Mouse (Mus musculus) spleen, embryonic (tissue): ENCODE measurements around the gene Uso1.
"Not testable (repeated sequence)": the region's sequence is repeated elsewhere in the genome, so short reads cannot be mapped to it uniquely, and the experiment has no call there.

Source experiments
- CTCF ChIA-PET: fragments of 350-600 bp; sonication (Branson Sonifier 250); formaldehyde crosslinking; loops from one replicate; lab custom pipeline; 2022; lab: Charles Lee

Uso1 gene

GRCm38 (mm10) chr5:92125446-92125845 is 12.3 kb upstream of the Uso1 start:
- CTCF ChIA-PET, result interaction anchor here (0.7 kb wide), 1 partner anchor 259 kb away, joined by 3 read pairs; no protein-coding TSS in a partner anchor

GRCm38 (mm10) chr5:92127141-92127625 is 10.6 kb upstream of the Uso1 start:
- CTCF ChIA-PET, result interaction anchor here (0.7 kb wide), 1 partner anchor 78 kb away, joined by 3 read pairs; no protein-coding TSS in a partner anchor

- CTCF ChIA-PET, result no interaction called here
Observed at GRCm38 (mm10) chr5:92127751-92128150, 10.0 kb upstream of the Uso1 start.

- CTCF ChIA-PET, result no interaction called here
Observed at GRCm38 (mm10) chr5:92128570-92128969, 9.2 kb upstream of the Uso1 start.

- CTCF ChIA-PET, result no interaction called here
Observed at GRCm38 (mm10) chr5:92129321-92129768, 8.4 kb upstream of the Uso1 start.

GRCm38 (mm10) chr5:92130040-92130682 is 7.6 kb upstream of the Uso1 start:
- CTCF ChIA-PET, result no interaction called here

- CTCF ChIA-PET, result no interaction called here
Observed at GRCm38 (mm10) chr5:92132127-92132526, 5.6 kb upstream of the Uso1 start.

GRCm38 (mm10) chr5:92133006-92133405 is 4.7 kb upstream of the Uso1 start:
- CTCF ChIA-PET, result not testable (repeated sequence)

GRCm38 (mm10) chr5:92134934-92135333 is 2.8 kb upstream of the Uso1 start:
- CTCF ChIA-PET, result no interaction called here

GRCm38 (mm10) chr5:92136536-92137238 is 1.1 kb upstream of the Uso1 start:
- CTCF ChIA-PET, result no interaction called here

GRCm38 (mm10) chr5:92138093-92138621 is 419 bp downstream of the Uso1 start:
- CTCF ChIA-PET, result interaction anchor here (0.5 kb wide), 1 partner anchor 95 kb away, joined by 3 read pairs; no protein-coding TSS in a partner anchor

- CTCF ChIA-PET, result no interaction called here
Observed at GRCm38 (mm10) chr5:92139191-92139590, 1.5 kb downstream of the Uso1 start.

GRCm38 (mm10) chr5:92141696-92142095 is 4.0 kb downstream of the Uso1 start:
- CTCF ChIA-PET, result no interaction called here

- CTCF ChIA-PET, result no interaction called here
Observed at GRCm38 (mm10) chr5:92142481-92142880, 4.7 kb downstream of the Uso1 start.

GRCm38 (mm10) chr5:92143665-92144064 is 5.9 kb downstream of the Uso1 start:
- CTCF ChIA-PET, result no interaction called here

GRCm38 (mm10) chr5:92144954-92145708 is 7.4 kb downstream of the Uso1 start:
- CTCF ChIA-PET, result no interaction called here

GRCm38 (mm10) chr5:92148248-92148647 is 10.5 kb downstream of the Uso1 start:
- CTCF ChIA-PET, result no interaction called here

- CTCF ChIA-PET, result no interaction called here
Observed at GRCm38 (mm10) chr5:92149330-92149982, 11.7 kb downstream of the Uso1 start.

GRCm38 (mm10) chr5:92154861-92155260 is 17.1 kb downstream of the Uso1 start:
- CTCF ChIA-PET, result no interaction called here

- CTCF ChIA-PET, result no interaction called here
Observed at GRCm38 (mm10) chr5:92165976-92166375, 28.2 kb downstream of the Uso1 start.

- CTCF ChIA-PET, result no interaction called here
Observed at GRCm38 (mm10) chr5:92183071-92183830, 45.5 kb downstream of the Uso1 start.
